Mouse (Mus musculus) lung, embryonic 16.5 days (tissue): ENCODE results near the gene Traf4. TPM values are rescaled to one million over a fixed set of nuclear protein-coding genes. Genes with fewer than 3 reads are reported as not detected.
A peak's percentile ranks its signal among the peaks of the same experiment; 100 is the strongest.

Experiments
- ATAC-seq: fragments of 200-750 bp; cut with Nextera tagmentation; 2 replicates; pipeline ENCODE4 v1.8.0; 2017; ENCODE audit warnings: low read depth, mild to moderate bottlenecking, moderate library complexity
- H3K27ac ChIP-seq: fragments of 300-500 bp; sonication (generic); 2 replicates; pipeline ENCODE4 v1.5.1; 2014; ENCODE audit warnings: mild to moderate bottlenecking, control low read depth, low read length
- H3K27me3 ChIP-seq: fragments of 300-500 bp; sonication (generic); 2 replicates; pipeline ENCODE4 v1.6.1; 2014; ENCODE audit warnings: low read depth, low read length, mixed read lengths; ENCODE audit not compliant: control insufficient read depth, insufficient read depth
- H3K36me3 ChIP-seq: fragments of 300-500 bp; sonication (generic); 2 replicates; pipeline ENCODE4 v1.6.1; 2014; ENCODE audit warnings: low read length; ENCODE audit not compliant: control insufficient read depth, insufficient read depth
- H3K4me1 ChIP-seq: fragments of 300-500 bp; sonication (generic); replicated peaks from 2 replicates; pipeline ENCODE4 v1.6.1; 2014; ENCODE audit warnings: low read length, mixed read lengths; ENCODE audit not compliant: control insufficient read depth, insufficient read depth
- H3K4me2 ChIP-seq: fragments of 300-500 bp; sonication (generic); 2 replicates; pipeline ENCODE4 v1.6.1; 2014; ENCODE audit warnings: low read depth, low read length, control low read depth
- H3K4me3 ChIP-seq: fragments of 300-500 bp; sonication (generic); 2 replicates; pipeline ENCODE4 v1.5.1; 2014; ENCODE audit warnings: mild to moderate bottlenecking, low read length, control low read depth
- H3K9ac ChIP-seq: fragments of 300-500 bp; sonication (generic); 2 replicates; pipeline ENCODE4 v1.6.1; 2014; ENCODE audit warnings: low read length, control low read depth
- H3K9me3 ChIP-seq: fragments of 300-500 bp; sonication (generic); 2 replicates; pipeline ENCODE4 v1.6.1; 2016; ENCODE audit warnings: low read length; ENCODE audit not compliant: control insufficient read depth
- WGBS: fragments of 180-500 bp; shearing (Covaris S2); extraction: QIAGEN DNeasy Blood & Tissue Kit; methylation state at CpG from one replicate; pipeline ENCODE4 v1.1.7; 2014; 5-methylcytosine and 5-hydroxymethylcytosine counted together
- polyA plus RNA-seq: library from polyadenylated mRNA; unstranded; fragments of >200 nt; fragmentation: Nextera tagmentation; extraction: Ambion mirVana; gene quantifications from 2 replicates; pipeline ENCODE4 v1.2.1, GENCODE M21; 2015

Traf4 gene
- polyA plus RNA-seq, 1 experiment from 2014 or later = 96.3 TPM

- H3K9me3 ChIP-seq = no peaks in the 10 kb centered on the region
- under 1% methylated on average over 38 of the region's 38 CpGs for WGBS
- H3K27me3 ChIP-seq = no peaks in the 10 kb centered on the region
- H3K4me2 ChIP-seq = peak within 1 kb of the TSS; percentile 81
- H3K4me3 ChIP-seq = peak within 1 kb of the TSS; percentile 95
- H3K4me1 ChIP-seq = peaks cover 35% of the 10 kb centered on the region
- ATAC-seq = peak; percentile 85
- H3K27ac ChIP-seq = peak within 1 kb of the TSS; percentile 92
- H3K9ac ChIP-seq = peak within 1 kb of the TSS; percentile 94
- peaks cover 18% of the 10 kb centered on the region for H3K36me3 ChIP-seq
Observed at GRCm38 (mm10) chr11:78182961-78183844, 17.8 kb upstream of the Traf4 start, which contains the start of gene Rpl23a. TSS of gene Rpl23a (minus strand) at chr11:78183584.

GRCm38 (mm10) chr11:78182450-78182849 lies 17.1 kb upstream of the Traf4 start:
- no peak for ATAC-seq
- Histone ChIP-seq H3K9me3 (no peaks in the 10 kb centered on the region), H3K4me2 (peak overlapping the region; percentile 81), H3K9ac (peak overlapping the region; percentile 94), H3K4me1 (peaks cover 36% of the 10 kb centered on the region), H3K36me3 (peaks cover 18% of the 10 kb centered on the region), H3K27me3 (no peaks in the 10 kb centered on the region), H3K4me3 (peak overlapping the region; percentile 95), H3K27ac (peak overlapping the region; percentile 92)
- 3% methylated on average over 7 of the region's 7 CpGs for WGBS

DNA sequence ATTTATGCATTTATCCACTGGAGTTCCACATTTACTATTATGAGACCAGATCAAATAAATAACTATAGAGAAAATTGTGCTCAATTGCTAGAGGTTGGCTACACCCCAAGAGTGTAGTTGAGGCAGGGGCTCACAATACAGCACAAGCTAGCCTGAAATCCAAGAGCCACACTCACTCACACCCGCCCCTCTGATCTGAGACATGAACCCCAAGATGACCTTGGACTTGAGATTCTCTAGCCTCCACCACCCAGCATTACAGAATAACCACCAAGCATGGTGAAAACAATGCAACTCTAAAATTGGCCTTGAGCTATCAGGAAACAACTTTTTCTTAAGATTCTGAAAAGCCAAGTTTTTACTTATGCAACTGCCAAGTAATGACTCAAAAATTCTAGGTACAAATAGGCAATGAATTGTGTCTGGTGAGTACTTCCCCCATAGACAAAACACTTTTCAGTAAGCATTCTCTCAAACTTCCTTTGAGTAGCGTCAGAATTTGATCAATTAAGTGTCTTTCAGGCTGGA lies 16.5 kb upstream of the Traf4 start:
- Histone ChIP-seq H3K4me3 (peak overlapping the region; percentile 95), H3K9ac (peak overlapping the region; percentile 94)
- no peak for ATAC-seq

DNA sequence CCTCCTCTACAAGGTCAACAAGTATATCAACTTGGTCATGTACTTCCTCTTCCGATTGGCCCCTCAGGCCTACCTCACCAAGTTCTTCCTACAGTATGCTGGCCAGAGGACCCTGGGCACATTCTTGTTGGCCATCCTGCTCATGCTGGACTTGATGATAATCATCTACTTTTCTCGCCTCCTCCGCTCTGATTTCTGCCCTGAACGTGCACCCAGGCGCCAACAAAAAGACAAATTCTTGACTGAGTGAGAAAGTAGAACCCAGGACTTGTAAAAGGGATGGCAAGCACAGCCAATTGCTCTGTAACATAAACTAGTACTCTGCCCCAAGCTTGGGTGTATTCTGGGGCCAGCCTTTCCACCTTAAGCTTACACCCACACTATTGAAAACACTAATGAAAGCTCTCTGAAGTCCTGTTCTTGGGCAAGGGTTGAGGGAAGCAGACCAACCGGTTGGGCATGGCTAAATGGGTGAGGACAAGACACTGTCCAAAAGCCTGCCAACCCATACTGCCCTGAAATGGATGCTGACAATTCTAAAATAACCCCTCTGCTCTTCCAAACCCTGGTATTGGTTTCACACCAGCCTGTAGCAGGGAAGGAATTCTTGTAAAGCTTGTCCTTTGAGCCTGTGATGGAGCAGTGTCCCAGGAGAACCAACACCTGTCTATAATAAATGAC lies 14.8 kb upstream of the Traf4 start:
- no peak for ATAC-seq
- Histone ChIP-seq H3K9me3 (no peaks in the 10 kb centered on the region), H3K4me1 (peaks cover 38% of the 10 kb centered on the region), H3K36me3 (peaks cover 18% of the 10 kb centered on the region), H3K27ac (no peak overlapping the region), H3K4me2 (peak overlapping the region; percentile 78; the same call in 1 of the 2 replicates), H3K9ac (no peak overlapping the region; the same call in 1 of the 2 replicates), H3K4me3 (no peak overlapping the region), H3K27me3 (no peaks in the 10 kb centered on the region)
- 63% methylated on average over 6 of the region's 6 CpGs for WGBS

More for the DNA sequence above, 16.5 kb upstream of the Traf4 start:
- H3K27me3 ChIP-seq = no peaks in the 10 kb centered on the region
- peaks cover 38% of the 10 kb centered on the region for H3K4me1 ChIP-seq
- H3K9me3 ChIP-seq = no peaks in the 10 kb centered on the region
- 23% methylated on average over 2 of the region's 2 CpGs for whole genome bisulfite sequencing
- H3K36me3 ChIP-seq = peaks cover 18% of the 10 kb centered on the region
- H3K4me2 ChIP-seq = peak overlapping the region; percentile 81
- H3K27ac ChIP-seq = no peak overlapping the region; the same call in 1 of the 2 replicates

GRCm38 (mm10) chr11:78179438-78179999 lies 14.1 kb upstream of the Traf4 start:
- H3K36me3 ChIP-seq = peaks cover 18% of the 10 kb centered on the region
- H3K27ac ChIP-seq = peak overlapping the region; percentile 98
- 23% methylated on average over 8 of the region's 8 CpGs for WGBS
- peak overlapping the region; percentile 80 for H3K9ac ChIP-seq
- no peaks in the 10 kb centered on the region for H3K9me3 ChIP-seq
- no peak for ATAC-seq
- peaks cover 38% of the 10 kb centered on the region for H3K4me1 ChIP-seq
- no peaks in the 10 kb centered on the region for H3K27me3 ChIP-seq
- peak overlapping the region; percentile 78 for H3K4me3 ChIP-seq
- H3K4me2 ChIP-seq = peak overlapping the region; percentile 78

DNA sequence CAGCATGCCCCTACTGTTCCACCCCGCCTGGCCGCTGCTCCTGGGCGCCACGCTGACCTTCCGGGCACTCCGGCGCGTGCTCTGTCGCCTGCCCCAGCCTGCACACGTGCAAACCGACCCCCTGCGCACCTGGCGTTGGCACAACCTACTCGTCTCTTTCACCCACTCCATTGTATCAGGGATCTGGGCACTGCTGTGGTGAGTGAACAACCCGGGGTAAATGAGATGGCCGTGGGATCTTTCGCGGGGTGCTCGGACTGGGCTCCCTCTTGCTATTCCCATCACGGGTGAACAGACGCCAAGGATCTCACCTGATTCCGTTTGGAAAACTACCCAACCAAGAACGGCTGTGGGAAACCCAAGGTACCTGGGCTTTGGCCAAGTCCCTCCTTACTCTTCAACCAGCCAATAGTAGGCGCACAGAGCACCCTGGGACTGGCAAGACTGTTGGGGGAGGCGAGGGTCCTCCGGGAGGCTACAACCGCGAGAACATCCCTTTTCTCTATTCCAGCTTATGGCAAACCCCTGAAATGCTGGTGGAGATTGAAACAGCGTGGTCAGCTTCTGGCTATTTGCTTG lies 13.6 kb upstream of the Traf4 start:
- under 1% methylated on average over 29 of the region's 29 CpGs for WGBS

GRCm38 (mm10) chr11:78177903-78178858 lies 12.8 kb upstream of the Traf4 start:
- Histone ChIP-seq H3K4me1 (peaks cover 36% of the 10 kb centered on the region), H3K27me3 (no peaks in the 10 kb centered on the region), H3K4me2 (peak overlapping the region; percentile 78), H3K9ac (peak overlapping the region; percentile 80), H3K36me3 (peaks cover 18% of the 10 kb centered on the region), H3K4me3 (peak overlapping the region; percentile 78), H3K27ac (peak overlapping the region; percentile 98), H3K9me3 (no peaks in the 10 kb centered on the region)
- ATAC-seq = peak; percentile 84
- WGBS = 1% methylated on average over 75 of the region's 84 CpGs

More for the DNA sequence above, 13.6 kb upstream of the Traf4 start:
- peak overlapping the region; percentile 78 for H3K4me3 ChIP-seq
- H3K4me2 ChIP-seq = peak overlapping the region; percentile 78
- peak; percentile 18; the same call in 1 of the 2 replicates for ATAC-seq
- H3K36me3 ChIP-seq = peaks cover 18% of the 10 kb centered on the region
- no peaks in the 10 kb centered on the region for H3K9me3 ChIP-seq
- H3K27me3 ChIP-seq = no peaks in the 10 kb centered on the region
- peak overlapping the region; percentile 98 for H3K27ac ChIP-seq
- peaks cover 38% of the 10 kb centered on the region for H3K4me1 ChIP-seq
- H3K9ac ChIP-seq = peak overlapping the region; percentile 80

DNA sequence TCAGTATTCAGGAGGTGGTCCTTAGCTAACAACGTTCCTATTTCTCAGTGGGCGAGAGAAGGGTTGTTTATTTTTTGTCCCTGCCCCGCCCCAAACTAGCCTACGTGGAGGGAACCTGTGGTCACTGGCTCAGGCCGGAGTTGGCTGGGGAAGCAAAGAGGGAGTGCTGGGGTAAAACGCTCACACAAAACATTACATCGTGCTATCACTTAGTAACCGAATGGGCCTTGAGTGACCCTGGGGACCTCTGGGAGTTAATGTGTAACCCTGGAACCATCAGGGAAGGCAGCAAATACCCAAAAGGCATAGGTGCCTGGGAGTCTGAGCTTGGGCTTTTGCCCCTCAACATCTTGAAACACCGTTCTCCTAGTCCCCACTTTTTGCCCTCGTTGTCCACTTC lies 12.0 kb upstream of the Traf4 start:
- Histone ChIP-seq H3K9me3 (no peaks in the 10 kb centered on the region), H3K9ac (peak overlapping the region; percentile 66), H3K27me3 (no peaks in the 10 kb centered on the region), H3K4me3 (peak overlapping the region; percentile 78), H3K4me2 (peak overlapping the region; percentile 78), H3K4me1 (peaks cover 39% of the 10 kb centered on the region), H3K27ac (peak overlapping the region; percentile 98), H3K36me3 (peaks cover 18% of the 10 kb centered on the region)
- peak; percentile 4 for ATAC-seq
- WGBS = under 1% methylated on average over 10 of the region's 10 CpGs
